Mouse (Mus musculus): ENCODE measurements around the gene Emc3. TPM values are rescaled to one million over a fixed set of nuclear protein-coding genes. Genes with fewer than 3 reads are reported as not detected.

Emc3 gene
- polyA plus RNA-seq, 1 experiment from 2014 or later: 162 TPM

DNA sequence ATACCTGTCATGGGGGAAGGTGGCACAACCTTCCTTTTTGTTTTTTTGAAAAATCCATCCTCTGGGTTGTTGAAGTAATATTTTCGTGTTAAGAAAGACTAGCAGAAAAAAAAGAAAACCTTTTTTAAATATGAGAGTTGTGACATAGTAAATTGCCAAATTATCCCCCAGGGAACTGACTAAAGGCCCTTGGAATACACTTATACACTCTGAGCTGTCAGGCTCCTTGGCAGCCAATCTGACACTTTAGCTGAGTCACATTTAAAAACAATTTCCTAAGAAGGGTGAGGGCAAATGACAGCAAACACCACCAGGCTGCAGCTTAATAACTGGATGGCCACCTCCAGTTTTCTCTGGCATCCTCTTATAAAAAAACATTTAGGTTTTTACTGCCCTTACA is 9.1 kb downstream of the Emc3 start:
- no peak for ATAC-seq
- ChIA-PET POLR2A (no interaction called here), CTCF (interaction anchor here (1.0 to 1.3 kb wide), 3 partner anchors 9 to 81 kb away, joined by 3 to 4 read pairs (median 4); no protein-coding TSS in a partner anchor)
- no peak for TF ChIP-seq CTCF (IDR thresholded peaks at IDR 0.05)
- in situ Hi-C loops (cut with MboI; ENCODE audit: low pct_unique_long_range_greater_than_20kb): no loop called here
- H3K27me3 ChIP-seq: no peaks in the 10 kb centered on the region
- no peak for DNase-seq (ENCODE audit: low read depth, low spot score)

DNA sequence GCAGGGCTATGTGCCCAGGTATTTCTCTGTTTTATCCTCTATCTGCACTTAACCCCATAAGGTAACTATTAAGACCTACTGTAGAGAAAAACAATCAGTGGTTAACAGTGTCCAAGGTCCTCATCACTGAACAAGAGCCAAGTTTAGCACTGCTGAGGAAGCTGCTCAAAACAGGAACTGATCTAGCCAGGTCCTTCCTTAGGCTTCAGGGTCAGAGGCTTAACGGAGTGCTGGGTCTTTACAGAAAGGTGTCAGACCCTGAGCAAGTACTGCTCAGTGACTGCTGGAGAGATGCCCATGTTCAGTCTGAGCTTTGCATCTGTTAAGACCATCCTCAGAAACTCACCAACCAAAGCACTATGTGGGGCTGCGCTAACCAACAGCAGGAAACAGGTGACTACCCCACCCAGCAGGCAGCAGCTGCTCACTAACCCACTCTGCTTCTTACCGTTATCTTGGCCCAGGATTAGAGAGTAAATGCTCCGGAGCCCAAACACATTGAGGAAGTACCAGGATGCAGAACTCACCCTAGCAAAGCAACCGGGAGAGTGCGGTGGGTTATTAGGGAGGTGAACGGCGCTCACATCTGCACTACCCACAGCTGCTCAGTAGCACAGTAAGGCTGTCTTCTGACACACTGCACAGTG is 13.9 kb downstream of the Emc3 start:
- in situ Hi-C loops (cut with MboI; ENCODE audit: low pct_unique_long_range_greater_than_20kb): no loop called here
- no peak for DNase-seq (ENCODE audit: low read depth, low spot score)
- TF ChIP-seq CTCF (IDR thresholded peaks at IDR 0.05): no peak
- H3K27me3 ChIP-seq: no peaks in the 10 kb centered on the region
- ChIA-PET POLR2A (no interaction called here), CTCF (no interaction called here)
- ATAC-seq: no peak

DNA sequence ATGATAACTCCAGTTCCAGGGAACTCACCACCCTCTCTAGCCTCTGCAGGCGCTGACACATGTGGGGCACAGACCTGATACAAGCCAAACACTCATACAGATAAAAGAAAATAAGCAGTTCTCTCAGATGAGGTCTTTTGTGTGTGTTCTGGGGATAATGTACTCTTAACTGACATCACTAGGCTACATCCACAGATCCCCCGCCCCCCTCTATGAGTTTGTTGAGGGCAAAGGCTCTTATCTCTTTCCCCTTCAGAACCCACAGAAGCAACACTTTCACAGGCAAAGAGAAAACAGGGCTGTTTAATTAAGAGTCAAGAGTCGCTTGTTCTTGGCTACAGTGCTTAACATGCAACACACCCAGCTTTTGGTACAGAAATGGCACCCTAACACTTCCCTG is 16.9 kb downstream of the Emc3 start:
- DNase-seq (ENCODE audit: low read depth, low spot score) (no peak), ATAC-seq (no peak)
- TF ChIP-seq CTCF (IDR thresholded peaks at IDR 0.05): no peak
- ChIA-PET POLR2A (no interaction called here), CTCF (no interaction called here)
- no peaks in the 10 kb centered on the region for H3K27me3 ChIP-seq
- in situ Hi-C loops (cut with MboI; ENCODE audit: low pct_unique_long_range_greater_than_20kb): no loop called here

DNA sequence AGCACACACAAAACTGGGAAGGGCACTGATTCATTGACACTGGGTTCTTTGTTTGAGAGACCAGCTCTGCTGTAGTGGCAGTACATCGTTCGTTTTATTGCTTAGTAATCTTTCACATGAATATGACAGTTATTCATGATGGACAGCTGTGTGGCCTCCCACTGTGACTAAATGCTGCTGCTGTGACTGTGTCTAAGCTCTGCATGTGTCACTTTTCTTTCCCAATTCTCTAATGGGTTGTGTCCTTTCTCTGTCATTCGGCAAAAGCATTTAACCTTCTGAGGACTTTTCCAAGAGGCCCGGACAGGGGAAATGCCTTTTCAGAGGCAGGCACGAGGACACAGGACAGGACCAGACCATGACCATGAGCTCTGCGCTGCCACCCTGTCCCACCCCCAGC is 17.5 kb downstream of the Emc3 start:
- CTCF ChIA-PET: no interaction called here
- POLR2A ChIA-PET: no interaction called here
- DNase-seq (ENCODE audit: low read depth, low spot score) (no peak), ATAC-seq (no peak)
- TF ChIP-seq CTCF (IDR thresholded peaks at IDR 0.05): no peak
- in situ Hi-C loops (cut with MboI; ENCODE audit: low pct_unique_long_range_greater_than_20kb): no loop called here
- no peaks in the 10 kb centered on the region for H3K27me3 ChIP-seq

DNA sequence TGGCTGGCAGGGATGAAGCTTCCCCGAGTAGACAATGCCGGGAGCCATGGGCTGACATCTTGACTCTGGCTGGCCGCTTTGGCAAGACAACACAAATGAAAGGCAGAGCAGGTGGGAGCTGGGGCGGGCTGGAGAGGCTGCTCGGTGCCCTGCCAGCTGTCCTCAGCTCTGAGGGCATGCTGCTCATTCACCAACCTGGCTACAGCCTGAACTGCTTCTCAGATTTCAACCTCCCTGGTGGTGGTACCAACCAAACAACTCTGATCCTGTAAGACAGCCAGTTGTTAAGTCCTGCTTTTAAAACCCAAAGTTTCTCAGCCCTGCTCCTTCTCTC is 22.5 kb downstream of the Emc3 start:
- CTCF ChIA-PET: interaction anchor here (0.7 kb wide), 1 partner anchor 9 kb away, joined by 3 read pairs; no protein-coding TSS in a partner anchor
- DNase-seq (ENCODE audit: low read depth, low spot score) (no peak), ATAC-seq (no peak)
- H3K27me3 ChIP-seq: no peaks in the 10 kb centered on the region
- in situ Hi-C loops (cut with MboI; ENCODE audit: low pct_unique_long_range_greater_than_20kb): no loop called here
- POLR2A ChIA-PET: no interaction called here
- no peak for TF ChIP-seq CTCF (IDR thresholded peaks at IDR 0.05)

DNA sequence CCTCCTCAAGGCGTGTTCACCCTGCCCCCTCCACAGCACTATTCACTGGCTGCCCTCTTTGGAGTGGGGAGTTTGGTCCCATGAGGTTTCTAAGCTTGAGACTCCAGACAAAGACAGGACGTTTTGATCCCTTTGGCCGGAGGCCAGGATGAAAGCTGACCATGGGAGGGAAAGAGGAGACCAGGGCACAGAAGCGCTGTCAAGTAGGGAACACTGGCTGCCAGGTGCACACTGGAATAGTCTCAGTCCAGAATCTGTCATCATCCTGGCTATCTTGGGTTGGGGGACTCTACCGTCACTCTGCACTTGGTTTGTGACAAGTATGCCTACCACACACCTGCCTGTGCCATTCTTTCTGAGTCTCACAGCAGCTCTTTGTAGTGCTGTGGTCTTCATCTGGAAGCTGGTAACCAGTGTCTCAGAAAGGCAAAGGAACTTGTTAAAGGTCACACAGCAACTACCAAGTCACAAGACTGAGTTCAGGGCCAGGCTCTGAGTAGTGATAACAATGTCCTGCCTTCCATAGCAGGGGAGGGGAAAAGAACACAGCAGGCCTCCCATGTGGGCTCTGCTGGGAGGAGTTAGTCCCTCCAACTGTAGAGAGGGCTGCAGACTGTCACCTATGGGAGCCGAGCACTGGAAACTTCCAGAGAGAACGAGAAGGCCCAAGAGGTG is 23.0 kb downstream of the Emc3 start:
- in situ Hi-C loops (cut with MboI; ENCODE audit: low pct_unique_long_range_greater_than_20kb): no loop called here
- ChIA-PET POLR2A (no interaction called here), CTCF (interaction anchor here (0.7 kb wide), 1 partner anchor 8 kb away, joined by 3 read pairs; no protein-coding TSS in a partner anchor)
- no peak for TF ChIP-seq CTCF (IDR thresholded peaks at IDR 0.05)
- DNase-seq (ENCODE audit: low read depth, low spot score): no peak
- ATAC-seq: no peak
- H3K27me3 ChIP-seq: no peaks in the 10 kb centered on the region

DNA sequence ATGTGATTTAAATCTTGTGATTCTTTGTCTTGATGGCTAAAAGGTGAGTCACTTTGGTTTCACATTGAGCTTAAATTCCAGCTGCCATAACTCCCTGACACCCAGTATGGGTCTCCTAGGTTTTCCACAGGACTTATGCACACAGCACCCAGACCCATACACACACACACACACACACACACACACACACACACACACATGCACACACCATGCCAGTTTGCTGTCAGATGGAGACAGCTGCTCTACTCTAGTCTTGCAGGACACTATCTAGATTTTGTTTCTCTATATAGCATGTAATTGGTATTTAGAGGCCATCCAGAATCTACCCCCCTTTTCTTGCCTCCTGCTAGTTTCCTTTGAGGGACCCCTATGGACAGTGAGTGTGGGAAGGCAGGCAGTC is 24.3 kb downstream of the Emc3 start:
- POLR2A ChIA-PET: interaction anchor here (0.8 kb wide), 1 partner anchor 25 kb away, joined by 3 read pairs; no protein-coding TSS in a partner anchor
- in situ Hi-C loops (cut with MboI; ENCODE audit: low pct_unique_long_range_greater_than_20kb): no loop called here
- no peak for TF ChIP-seq CTCF (IDR thresholded peaks at IDR 0.05)
- no peaks in the 10 kb centered on the region for H3K27me3 ChIP-seq
- ATAC-seq (no peak), DNase-seq (ENCODE audit: low read depth, low spot score) (no peak)
- CTCF ChIA-PET: interaction anchor here (0.7 kb wide), 1 partner anchor 13 kb away, joined by 3 read pairs; no protein-coding TSS in a partner anchor

DNA sequence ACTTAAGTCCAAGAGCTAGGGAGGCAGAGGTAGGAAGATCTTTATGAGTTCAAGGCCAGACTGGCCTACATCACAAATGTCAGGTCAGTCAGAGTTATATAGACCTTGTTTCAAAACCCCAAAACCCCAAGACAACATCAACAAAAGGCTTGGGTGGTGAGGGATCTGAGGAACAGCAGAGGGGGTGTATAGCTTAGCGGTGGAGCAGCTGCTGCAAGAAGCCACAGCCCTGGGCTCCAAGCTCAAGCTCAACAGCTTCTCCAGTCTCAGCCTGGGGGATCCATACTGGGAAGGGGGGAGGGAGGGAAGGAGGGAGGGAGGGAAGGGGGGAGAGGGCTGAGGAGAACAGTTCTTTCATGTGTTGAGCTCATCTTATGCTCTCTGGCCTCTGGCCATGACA is 25.8 kb downstream of the Emc3 start:
- POLR2A ChIA-PET: interaction anchor here (0.5 kb wide), 1 partner anchor 24 kb away, joined by 3 read pairs; no protein-coding TSS in a partner anchor
- ATAC-seq: no peak
- in situ Hi-C loops (cut with MboI; ENCODE audit: low pct_unique_long_range_greater_than_20kb): no loop called here
- CTCF ChIA-PET: interaction anchor here (1.2 kb wide), 1 partner anchor 24 kb away, joined by 3 read pairs; no protein-coding TSS in a partner anchor
- DNase-seq (ENCODE audit: low read depth, low spot score): no peak
- no peak for TF ChIP-seq CTCF (IDR thresholded peaks at IDR 0.05)
- no peaks in the 10 kb centered on the region for H3K27me3 ChIP-seq

DNA sequence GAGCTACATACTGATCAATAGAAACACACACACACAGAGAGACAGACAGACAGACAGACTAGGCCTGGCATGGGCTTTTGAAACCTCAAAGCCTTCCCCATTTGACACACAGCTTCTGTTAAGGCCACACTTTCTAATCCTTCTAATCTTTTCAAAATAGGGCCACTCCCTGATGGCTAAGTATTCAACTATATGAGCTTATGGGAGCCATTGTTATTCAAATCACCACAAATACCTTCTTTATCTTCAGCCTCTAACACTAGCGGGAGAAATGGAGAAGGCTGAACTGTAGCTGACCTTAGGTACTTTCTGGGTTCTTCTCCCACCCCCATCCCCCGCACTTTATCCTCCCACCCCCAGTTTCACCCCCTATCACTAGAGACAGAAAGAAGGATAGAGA is 28.7 kb downstream of the Emc3 start:
- TF ChIP-seq CTCF (IDR thresholded peaks at IDR 0.05): no peak
- DNase-seq (ENCODE audit: low read depth, low spot score) (no peak), ATAC-seq (no peak)
- ChIA-PET POLR2A (interaction anchor here (0.6 kb wide), 1 partner anchor 23 kb away, joined by 4 read pairs; no protein-coding TSS in a partner anchor), CTCF (no interaction called here)
- in situ Hi-C loops (cut with MboI; ENCODE audit: low pct_unique_long_range_greater_than_20kb): no loop called here
- no peaks in the 10 kb centered on the region for H3K27me3 ChIP-seq

DNA sequence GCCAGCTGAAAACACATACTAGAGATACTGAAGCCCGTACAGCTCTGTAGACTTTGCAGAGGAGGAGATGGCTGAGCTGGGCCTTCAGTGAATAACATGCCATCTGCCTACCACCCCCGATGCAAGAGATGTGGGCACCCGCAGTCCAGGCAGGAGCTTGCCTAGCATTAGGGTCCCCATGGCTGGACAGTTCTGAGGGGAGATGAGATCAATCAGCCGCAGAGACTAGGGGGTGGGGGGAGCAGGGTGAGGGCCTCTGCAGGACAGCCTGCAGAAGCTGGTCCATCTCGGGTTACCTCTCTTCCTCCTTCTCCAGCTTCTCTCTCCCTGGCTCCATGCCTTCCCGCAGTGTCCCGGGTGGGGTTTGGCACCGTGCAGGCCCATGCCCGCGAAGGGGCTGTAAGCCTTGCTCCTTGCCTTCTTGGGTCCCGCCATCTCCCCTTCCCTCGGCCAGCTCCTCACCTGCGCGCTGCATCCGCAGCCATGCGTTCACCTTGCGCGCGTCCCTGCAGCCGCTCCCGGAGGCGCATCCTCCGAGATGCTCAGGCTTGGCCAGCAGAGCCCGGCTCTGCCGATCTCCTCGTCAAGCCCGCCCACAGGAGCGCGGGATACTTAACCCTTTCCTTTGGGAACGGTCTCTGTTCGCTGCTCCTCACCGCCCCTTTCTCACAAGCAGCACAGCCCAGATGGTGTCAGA is 29.9 kb downstream of the Emc3 start, which contains the start of gene Prrt3:
Gene Prrt3 (minus strand): TSS at position 544 of the 697 bp plus-strand sequence.
- DNase-seq (ENCODE audit: low read depth, low spot score) (no peak), ATAC-seq (no peak)
- no peak for TF ChIP-seq CTCF (IDR thresholded peaks at IDR 0.05)
- in situ Hi-C loops (cut with MboI; ENCODE audit: low pct_unique_long_range_greater_than_20kb): no loop called here
- CTCF ChIA-PET: no interaction called here
- H3K27me3 ChIP-seq: no peaks in the 10 kb centered on the region
- POLR2A ChIA-PET: no interaction called here

DNA sequence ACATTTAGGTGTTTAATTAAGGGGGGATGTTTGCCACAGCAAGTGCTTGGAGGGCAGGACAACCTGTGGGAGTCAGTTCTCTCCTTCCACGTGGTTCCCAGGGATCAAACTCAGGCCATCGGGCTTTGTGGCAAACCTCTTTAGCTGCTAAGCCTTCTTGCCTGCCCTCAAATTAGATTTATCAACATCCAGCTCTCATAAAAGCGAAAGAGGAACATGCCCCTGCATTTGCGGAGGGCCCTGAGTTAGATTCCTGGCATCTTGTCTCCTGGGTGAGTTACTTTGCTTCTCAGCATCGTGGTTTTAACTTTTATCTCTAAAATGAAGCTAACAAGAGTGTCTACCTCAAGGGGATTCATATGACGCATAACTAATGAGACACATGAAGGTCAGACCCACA is 32.1 kb downstream of the Emc3 start:
- in situ Hi-C loops (cut with MboI; ENCODE audit: low pct_unique_long_range_greater_than_20kb): no loop called here
- ChIA-PET CTCF (interaction anchor here (1.1 kb wide), 1 partner anchor 10 kb away, joined by 3 read pairs; no protein-coding TSS in a partner anchor), POLR2A (no interaction called here)
- no peaks in the 10 kb centered on the region for H3K27me3 ChIP-seq
- no peak for TF ChIP-seq CTCF (IDR thresholded peaks at IDR 0.05)
- ATAC-seq: no peak
- DNase-seq (ENCODE audit: low read depth, low spot score): no peak
